Mouse (Mus musculus) layer of hippocampus, adult 9-10 months (tissue): Measurements from ENCODE around the gene Cd7.
"Not testable (repeated sequence)": the region's sequence is repeated elsewhere in the genome, so short reads cannot be mapped to it uniquely, and the experiment has no call there.

Experiments used
- DNase-seq: peaks from one replicate; pipeline ENCODE4 v3.0.0; 2022; ENCODE audit warnings: low spot score

Cd7 gene

DNA sequence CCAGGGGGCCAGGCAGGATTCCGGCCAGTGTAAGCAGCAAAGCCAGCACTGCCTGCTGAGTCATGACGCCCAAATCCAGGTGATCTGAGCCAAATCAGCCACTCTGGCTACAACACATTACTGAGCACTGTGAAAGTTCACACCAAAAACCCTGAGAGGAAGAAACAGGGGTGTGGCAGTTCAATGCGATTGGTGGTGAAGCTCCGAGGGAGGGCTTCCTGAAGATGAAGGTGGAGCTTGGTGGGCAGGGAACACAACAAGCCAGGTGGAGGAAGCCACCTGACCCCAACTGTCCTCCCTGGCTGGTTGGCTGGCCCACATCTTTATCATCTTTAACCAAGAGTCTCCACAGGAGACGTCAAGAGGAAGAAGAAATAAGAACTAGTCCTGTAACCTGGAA, at the start of gene Cd7:
Cd7 (minus strand) TSS at position 117 of the 400 bp plus-strand sequence.
- DNase-seq, result no peak

DNA sequence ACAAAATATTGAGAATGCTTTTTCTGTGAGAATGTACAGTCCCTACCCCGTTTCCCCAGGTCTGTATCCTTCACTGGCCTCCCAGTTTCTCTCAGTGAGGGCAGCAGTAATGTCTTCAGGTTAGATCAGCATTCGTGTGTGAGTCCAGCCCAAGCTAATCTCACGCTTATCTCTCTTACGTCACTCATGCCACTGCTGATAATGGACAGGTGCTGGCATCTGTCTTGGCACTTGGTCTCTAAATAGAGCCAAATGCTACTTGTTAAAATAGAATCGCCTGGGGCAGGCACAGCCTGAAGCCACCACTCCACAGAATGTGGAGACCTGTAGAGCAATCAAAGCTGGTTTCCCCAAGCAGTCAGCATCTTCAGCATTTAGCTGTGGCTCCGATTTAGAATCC, 49.8 kb upstream of the Cd7 start:
- DNase-seq, result no peak

DNA sequence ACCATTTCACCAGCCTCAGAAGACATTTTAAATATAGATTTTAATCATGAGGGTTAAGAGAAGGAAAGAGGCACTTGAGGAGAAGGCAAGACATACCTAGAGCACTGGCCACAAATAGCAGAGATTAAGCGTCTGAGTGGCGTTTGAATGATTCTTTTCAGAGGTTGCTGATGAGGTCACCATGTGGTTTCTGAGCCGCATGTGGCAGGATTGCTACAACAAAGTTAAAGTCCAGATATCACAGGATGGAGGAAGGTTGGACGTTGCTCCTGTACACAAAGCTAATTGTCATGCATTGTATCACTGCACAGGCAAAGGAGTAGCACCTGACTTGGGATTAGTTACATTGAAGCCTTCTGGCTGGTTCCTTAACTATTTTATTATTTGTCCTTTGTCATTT, 47.1 kb upstream of the Cd7 start:
- DNase-seq, result no peak

DNA sequence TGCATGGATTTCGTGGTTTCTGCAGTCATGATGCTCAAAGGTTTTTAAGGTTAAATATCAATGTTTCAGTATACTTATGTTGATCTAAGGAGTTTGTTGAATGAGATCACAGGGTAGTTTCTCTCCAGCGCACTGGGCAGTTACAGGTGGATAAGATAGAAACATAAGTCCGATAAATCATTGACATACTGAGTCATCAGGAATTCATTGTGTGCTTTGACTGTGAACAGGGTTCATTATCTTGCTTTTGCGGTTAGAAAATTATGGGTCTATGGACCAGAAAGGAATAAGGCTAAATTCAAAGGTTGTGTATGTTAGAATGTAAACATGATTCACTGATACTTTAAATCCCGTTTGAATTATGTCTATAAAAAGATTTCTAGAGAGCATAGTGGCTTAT, 46.0 kb upstream of the Cd7 start:
- no peak for DNase-seq

DNA sequence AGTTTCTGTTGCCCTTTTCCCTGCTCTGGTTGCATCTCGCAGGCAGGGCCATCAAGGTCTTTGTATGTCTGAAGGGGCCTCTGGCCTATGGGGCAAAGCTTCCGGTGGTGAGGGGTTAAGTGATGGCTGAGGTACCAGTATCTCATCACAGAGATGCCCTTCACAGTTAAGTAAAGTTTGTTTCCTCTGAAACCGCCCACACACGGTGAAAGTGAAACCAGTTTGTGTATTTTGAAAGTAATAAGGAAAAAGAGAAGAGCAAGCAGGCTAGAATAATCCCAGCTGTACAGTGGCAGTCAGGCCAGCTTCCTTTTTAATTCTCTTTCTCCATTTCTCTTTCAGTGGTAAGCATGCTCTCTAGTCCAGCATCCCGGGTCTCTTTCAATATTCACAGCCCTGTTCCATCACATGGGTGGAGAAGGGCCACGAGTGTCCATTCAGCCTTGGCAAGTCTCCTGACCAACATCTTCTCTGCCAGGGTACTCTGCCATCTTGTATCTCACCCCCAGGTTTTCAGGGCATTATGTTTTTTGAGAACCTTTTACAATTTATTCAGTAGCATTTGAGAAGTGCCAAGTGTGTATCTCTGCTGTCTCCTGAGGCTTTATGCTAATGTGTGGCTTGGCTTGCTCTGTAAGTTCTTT, 43.8 kb upstream of the Cd7 start:
- DNase-seq, result no peak

DNA sequence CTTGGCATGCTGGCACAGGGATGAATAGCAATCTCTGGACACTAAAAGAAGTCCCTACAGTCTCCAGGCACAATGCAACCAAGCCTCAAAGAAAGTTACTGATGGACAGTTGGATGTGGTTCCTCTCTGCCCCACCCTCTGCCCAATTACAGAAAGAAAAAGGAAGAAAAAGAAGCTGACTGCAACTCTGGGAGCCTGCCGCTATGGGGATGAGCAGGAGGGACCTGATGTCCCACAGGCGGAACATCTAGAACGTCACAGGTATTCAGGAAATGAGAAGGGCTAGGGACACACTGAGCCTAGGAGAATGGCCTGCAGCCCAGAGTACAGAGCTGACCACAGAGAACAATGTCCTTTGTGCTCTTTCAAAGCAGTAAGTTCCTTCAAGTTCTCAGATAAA, 43.0 kb upstream of the Cd7 start:
- DNase-seq, result no peak

DNA sequence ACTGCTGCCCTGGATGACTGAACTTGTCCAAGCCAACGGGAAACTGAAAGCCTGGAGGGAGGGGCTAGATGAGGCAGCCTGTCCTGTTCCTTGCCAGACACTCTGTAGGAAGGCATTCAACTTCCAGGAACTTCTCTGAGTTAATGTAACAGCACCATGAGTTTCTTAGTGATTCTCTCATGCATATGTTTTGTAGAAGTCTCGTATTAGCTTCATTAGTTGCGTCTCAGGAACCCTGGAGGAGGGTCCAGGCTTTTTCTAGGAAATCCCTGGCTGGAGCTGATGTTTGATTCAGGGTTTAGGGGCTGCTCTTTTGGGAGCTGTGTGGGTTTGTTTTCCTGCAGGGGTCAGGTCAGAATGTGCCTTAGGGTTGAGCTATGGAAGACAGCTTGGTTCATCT, 41.9 kb upstream of the Cd7 start, which contains the start of gene Sectm1a:
Sectm1a (minus strand) TSS at position 101 of the 400 bp plus-strand sequence.
- no peak for DNase-seq

DNA sequence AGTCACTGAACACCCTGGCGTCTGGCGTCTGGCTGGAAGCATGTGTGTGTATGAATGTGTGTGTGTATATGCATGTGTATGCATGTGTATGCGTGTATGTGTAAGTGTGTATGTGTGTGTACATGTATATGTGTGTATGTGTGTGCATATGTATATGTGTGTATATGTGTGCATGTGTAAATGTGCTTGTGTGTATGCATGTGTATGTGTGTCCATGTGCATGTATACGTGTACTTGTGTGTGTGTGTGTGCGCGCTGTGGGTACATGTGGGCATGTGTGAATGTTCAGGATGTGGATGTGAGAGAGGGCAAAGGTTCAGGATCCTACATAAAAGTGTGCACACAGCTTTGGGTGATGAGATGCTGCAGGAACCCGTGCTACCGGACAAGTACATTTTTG, 41.1 kb upstream of the Cd7 start:
- no peak for DNase-seq

DNA sequence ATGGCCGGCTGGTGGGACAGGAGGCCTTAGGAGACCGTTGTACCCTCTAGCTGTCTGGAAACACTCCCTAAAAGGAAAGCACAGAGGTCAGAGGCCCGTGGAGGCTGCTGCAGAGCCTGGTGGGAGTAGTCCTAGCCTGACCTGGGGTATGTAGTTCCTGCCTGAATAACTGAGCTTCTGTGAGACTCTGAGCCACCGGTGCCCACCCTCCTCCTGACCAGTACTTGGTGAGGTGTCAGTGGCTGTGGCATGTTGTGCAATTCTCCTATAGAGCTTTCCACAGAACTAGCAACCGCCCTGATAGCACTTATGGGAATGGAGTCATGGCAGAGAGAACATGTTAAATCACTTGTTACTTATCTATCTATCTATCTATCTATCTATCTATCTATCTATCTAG, 36.4 kb upstream of the Cd7 start:
- no peak for DNase-seq

DNA sequence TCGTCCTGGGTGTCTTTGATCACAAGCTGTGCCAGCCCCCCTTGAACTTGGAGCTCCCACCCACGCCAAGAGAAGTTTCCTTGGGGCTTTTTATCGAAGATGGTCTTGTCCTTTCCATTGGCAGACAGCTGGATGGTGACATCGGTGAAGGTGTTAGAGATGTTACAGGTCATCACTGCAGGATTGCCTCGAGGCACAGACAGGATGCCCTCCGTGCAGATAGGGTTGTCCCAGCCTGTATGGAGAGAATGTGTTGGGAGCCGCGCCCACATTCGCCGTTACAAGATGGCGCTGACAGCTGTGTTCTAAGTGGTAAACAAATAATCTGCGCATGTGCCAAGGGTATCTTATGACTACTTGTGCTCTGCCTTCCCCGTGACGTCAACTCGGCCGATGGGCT, 30.4 kb upstream of the Cd7 start:
- not testable (repeated sequence) for DNase-seq

DNA sequence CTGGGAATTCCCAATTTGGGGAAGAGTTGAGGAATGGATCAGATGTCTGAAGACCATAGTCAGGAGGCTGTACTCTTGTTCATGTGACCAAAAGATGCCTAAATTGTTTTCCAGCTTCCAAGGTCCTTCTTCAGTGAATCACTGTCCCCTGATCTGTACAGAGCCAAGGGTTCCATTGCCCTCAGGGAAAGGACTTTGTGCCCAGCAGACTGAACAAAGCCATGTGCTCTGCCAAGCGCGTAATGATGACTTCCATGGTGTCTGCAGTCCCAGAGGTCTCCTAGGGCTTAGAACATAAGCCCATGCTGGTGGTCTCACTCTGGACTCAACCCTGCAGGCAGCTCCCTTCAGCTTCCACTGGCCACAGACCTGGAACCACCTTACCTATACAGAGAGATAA, 28.7 kb upstream of the Cd7 start:
- no peak for DNase-seq

DNA sequence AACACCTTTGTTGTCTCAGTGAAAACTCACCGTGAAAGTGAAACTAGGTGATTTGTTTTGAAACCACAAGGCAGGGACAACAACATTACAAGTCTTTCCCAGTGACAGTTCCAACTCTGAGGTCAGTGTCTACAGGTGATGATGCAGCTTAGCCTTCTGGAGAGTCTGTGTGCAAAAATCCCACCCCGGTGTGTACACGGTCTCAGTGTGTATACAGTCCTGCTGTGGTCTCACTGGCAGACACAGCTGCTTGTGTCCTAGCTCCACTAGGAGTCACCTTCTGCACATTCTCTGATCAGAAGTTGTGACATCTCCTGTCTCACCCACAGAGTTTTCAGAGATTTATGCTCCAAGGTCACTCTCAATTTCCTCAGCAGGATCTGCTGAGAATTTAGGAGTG, 25.0 kb upstream of the Cd7 start:
- DNase-seq, result no peak

DNA sequence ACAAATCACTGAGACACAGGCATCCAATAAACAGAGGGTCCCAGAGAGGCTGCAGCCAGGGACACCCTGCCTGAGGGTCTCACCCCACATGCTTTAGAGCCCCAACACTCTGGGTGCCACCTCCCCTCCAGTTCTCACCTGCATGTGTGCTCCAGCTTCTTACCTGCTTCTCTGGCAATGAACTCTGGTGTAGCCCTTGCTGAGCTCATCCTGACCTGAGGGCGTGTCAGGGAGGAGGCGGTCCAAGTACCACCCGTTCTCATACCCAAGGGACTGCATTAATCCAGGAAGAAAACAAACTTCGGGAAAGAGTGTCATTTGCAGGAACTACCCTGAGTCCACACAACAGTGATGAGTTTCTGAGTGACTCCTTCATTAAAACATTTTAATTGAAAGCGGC, 24.2 kb upstream of the Cd7 start, which contains the start of gene Sectm1b:
Sectm1b (minus strand) TSS at position 191 of the 400 bp plus-strand sequence.
- no peak for DNase-seq

DNA sequence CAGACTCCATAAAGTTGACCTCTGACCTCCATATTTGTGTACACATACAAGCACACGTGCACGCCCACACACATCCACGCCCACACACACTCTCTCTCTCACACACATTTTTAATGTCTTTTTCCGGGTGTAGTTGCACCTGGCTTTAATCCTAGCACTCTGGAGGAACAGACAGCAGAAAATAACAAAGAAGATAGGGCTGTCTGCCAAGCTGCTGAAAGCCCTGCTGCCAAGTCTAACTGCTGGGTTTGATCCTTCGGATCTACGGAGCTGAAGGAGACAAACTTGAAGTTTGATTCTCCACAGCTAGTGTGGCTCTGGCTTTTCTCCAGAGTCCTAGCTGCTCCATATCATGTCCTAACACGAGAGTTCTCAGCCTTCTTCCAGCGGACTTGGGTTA, 22.4 kb upstream of the Cd7 start:
- no peak for DNase-seq

DNA sequence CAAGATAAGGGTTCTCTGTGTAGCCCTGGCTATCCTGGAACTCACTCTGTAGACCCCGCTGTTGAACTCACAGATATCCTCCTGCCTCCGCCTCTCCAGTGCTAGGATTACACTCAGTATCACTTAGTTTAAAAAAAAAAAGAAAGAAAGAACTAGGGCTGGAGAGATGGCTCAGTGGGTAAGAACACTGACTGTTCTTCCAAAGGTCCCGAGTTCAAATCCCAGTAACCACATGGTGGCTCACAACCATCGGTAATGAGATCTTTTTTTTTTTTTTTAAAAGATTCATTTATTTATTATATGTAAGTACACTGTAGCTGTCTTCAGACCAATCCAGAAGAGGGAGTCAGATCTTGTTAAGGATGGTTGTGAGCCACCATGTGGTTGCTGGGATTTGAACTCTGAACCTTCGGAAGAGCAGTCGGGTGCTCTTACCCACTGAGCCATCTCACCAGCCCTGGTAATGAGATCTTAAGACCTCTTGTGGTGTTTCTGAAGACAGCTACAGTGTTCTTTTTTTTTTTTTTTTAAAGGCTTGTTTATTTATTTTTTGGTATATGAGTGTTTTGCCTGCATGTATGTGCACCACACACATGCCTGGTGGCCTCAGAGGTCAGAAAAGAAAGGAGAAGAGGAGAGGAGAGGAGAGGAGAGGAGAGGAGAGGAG, 21.3 kb upstream of the Cd7 start:
- not testable (repeated sequence) for DNase-seq

DNA sequence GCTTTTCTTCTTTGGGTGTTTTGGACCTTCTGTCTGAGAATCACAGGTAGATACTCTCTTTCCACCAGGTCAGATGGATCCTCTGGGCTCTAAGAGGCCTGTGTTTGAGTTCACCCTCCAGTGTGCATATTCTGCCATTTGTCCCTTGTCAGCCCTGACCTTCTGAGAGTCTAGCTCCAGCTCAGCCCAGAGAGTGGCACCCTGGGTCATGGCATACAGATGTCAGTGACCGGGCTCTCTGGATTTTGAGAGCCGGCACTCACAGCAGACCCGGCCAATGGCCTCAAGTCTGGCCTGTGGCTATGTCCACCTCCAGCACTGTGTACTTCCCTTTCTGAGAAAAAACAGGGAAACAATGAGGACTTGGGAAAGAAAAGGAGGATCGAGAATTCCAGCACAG, 20.3 kb upstream of the Cd7 start:
- no peak for DNase-seq

DNA sequence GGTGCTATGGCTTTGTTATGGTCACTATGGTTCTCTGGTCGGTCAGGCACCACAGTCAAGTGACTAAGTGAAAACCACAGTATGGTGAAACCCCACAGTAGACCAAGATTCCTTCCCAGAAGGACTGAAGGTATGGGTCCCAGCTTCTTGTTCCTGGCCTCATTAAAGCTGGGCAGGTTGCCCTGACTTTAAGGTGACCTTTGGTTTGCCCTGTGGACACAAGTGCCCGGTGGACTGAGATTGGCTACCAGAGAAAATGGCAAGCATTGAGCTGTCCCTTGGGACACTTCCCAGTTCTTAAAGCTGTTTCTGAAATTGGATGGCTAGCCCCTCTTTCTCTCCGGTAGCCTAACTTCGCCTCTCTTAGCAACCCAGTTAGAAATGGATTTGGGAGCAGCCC, 19.7 kb upstream of the Cd7 start:
- DNase-seq, result no peak

DNA sequence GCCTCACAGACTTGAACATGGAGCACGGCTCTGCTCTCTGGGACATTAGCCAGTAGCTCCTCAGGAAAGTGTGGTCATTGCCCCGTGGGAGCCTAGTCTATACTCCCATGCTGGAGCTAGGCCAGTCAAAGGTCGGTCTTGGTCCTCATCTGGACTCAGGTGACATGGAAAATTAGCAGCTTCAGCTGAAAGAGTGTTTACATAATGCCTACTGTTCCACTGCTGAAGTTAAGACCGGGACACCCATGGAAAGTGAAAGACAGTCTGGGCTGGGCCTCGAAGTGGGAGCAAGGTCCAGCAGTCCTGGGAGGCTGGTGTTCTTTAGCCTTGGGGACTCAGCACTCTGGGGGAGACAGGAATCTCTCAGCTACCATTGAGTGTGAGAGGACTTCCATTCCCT, 18.9 kb upstream of the Cd7 start:
- DNase-seq, result no peak

DNA sequence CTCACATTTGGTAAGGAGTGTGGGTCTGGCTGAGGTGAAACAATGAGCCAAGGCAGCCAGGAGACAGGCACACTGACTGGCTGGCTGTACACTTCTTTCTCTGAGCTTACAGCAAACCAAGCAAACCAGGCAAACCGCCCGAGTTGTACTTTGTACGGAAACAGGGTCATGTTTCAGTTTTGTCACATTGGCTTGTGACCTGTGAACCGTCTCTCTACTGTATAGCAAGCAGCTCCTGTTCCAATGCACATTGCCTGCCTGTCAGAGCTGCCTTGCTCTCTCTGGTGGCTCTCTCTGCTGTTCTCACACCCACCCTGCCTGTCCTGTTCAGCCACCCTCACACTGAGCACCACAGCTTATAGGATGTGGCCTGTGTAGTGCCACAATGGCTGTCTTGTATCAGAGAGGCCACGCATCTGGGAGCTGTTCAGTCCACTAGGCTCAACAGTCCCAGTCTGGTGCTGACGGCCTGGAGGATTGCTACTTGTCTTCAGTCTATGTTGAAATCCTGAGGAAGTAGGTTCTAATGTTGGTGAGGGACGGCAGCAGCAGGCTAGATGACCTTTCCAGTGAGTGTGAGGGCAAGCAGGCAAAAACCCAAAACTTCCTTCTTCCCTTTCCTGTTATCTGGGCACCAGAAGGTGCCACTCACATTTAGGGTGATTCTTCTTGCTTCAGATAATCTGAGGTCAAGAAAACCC, 17.5 kb upstream of the Cd7 start:
- no peak for DNase-seq

DNA sequence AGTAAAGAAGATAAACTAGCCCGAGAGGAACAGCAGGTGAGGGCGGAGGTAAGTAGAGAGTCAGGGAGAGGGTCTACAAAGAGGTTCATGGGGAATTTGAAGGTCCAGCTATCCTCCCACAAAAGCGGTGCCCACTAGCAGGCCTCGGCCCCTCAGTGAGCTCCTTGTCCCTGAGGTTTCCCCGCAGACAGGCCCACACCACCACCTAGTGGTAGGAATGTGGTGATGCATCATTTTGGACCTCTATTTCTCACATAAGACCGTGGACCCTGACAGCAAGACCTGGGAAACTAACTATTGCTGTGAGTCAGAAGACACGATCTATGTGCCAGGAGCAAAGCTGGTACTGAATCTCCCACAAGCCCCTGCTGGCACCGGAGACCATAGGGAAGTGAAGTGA, 14.3 kb upstream of the Cd7 start:
- peak; percentile 65 for DNase-seq

DNA sequence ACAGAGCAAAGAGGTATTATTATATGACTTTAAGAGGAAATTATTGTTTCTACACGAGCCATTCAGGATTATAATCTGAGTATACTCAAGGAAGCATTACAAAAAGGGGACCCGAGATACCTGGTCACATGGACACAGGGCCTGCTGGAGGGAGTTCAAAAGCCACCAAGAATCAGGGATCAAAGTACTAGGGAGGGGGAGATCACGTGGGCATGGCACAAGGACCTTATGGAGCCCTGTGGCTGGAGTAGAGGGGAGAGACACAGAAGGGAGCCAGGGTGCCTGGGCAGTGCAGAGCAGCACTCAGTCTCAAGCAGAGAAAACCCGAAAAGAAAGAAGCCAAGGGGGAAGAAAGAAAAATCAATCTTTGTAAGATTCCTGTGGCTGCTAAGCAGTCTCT, 13.2 kb upstream of the Cd7 start:
- DNase-seq, result no peak

DNA sequence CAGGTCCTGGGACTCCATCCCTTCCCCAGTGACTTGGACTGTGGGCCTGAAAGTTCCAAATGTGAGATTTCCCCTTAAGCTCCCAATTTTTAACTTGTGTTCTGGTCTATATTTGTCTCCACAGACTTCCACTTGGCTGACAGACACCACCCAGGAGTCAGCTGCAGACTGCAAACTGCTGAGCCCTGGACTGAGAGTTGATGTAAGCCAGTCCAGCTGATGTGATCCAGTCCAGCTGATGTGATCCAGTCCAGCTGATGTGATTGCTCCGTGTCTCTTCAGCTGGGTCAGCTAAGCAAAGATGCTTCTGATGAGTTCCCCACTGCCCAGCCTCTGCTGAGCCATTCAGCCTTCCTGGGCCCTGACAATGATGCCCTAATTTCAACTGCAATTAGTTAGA, 12.6 kb upstream of the Cd7 start:
- no peak for DNase-seq

DNA sequence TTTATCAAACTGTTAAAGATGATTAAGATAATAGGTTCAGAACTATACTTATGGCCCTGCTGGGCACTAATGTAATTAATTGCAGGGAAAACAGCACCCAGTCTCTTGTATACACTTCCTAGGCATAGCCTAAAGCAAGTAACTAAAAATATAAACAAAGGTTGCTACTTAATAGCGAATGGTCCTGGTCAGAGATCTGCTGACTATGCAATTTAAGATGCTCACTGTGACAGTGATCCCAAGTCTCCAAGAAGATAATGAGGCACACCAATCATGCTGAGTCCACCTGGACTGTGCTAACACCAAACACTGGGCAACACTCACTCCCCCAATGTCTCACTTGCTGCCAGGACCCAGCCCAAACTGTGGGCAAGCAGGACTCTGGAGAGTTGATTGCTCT, 10.6 kb upstream of the Cd7 start:
- DNase-seq, result no peak
